Mouse (Mus musculus) urinary bladder, postnatal 14 days (tissue): ENCODE measurements around the gene Socs3.

Source experiments
- DNase-seq: peaks from one replicate; pipeline ENCODE4 v3.0.0; 2021; ENCODE audit warnings: low spot score

Gene Socs3

DNA sequence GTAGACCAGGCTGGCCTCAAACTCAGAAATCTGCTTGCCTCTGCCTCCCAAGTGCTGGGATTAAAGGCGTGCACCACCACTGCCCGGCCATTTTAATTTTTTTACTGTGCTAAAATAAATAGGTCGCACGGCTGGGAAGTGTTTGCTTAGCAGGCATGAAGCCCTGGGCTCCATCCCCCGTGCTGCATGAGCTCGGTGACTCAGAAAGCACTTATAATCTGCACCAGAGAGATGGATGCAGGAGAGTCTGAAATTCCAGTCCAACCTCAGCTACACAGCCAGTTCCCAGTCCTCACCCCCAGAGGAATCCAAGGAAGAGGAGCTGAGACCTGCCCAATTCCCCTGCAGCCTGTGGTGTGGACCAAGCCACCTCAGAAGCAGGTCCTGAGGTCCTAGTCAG lies 45.4 kb downstream of the Socs3 start:
- DNase-seq = no peak

DNA sequence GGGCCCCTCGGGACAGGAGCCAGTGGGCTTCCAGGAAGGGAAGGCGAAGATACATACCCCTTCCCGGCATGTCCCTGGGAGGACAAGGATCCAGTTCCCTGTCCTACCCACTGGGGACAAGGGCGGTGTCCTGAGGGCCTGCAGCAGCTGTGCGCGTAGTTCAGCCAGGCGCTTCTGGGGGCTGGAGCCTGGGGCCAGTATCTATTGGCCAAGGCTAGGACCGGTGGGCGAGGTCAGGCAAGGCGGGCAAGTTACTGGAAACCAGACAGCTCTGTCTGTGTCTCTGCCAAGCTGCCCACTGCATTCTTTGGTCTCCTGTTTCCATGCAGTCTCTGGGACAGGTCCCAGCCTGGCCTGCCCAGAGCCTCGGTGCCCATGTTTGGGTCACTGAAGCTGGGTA lies 46.6 kb downstream of the Socs3 start:
- no peak for DNase-seq

DNA sequence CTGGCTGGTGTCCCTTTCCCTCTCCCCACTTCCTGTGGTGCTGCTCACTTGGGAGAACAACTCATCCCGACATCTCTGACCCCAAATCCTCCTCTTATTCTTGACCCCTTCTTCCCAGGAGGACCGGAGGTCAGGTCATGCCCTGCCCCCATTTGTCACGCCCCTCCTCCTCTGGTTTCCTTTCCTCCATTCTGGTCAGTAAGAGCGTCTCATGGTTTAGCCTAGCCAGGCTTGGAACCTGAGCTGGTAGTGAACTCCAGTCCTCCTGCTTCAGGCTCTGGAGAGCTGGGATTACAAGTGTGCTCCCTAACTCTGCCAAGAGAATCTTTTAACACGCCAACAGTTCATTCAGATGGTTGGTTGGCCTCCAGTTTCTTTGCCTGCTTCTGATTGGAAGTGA lies 50.6 kb downstream of the Socs3 start:
- DNase-seq = no peak

DNA sequence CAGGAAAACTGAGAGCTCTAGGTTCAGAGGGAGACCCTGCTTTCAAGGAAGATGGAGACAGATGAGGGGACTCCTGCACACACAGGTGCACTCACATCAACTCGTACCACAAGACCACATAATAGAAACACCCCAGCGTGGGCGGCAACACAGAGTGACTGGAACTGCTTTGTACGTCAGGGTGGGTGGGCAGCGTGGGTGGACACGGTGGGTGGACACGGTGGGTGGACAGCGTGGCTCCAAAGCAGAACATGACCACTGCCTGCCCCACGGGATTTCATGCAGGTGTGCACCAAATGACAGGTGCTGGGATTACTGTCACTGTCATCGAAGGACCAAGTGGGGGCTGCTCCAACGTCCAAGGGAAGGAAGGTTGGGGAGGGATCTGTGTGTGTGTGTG lies 51.3 kb downstream of the Socs3 start:
- DNase-seq = no peak
